Mouse (Mus musculus) CH12.LX (cell line): ENCODE data around the gene Gm21188.
"Not testable (repeated sequence)": the region's sequence is repeated elsewhere in the genome, so short reads cannot be mapped to it uniquely, and the experiment has no call there.

ENCODE experiments used
- CTCF ChIP-seq, 2 experiments: IDR thresholded peaks in 1 of 2; conservative IDR thresholded peaks in 1 of 2; 2 replicates each; pipeline ENCODE4 v1.5.1; 2011 to 2012; ENCODE audit warnings: low read depth in 2 of 2, low read length in 2 of 2, improper control_type of control experiment in 1 of 2, inconsistent platforms in 1 of 2, mild to moderate bottlenecking in 1 of 2, moderate library complexity in 1 of 2
- ETS1 ChIP-seq: conservative IDR thresholded peaks from 2 replicates; pipeline ENCODE4 v1.6.1; 2012; ENCODE audit warnings: low read depth, mild to moderate bottlenecking, inconsistent platforms, low read length, improper control_type of control experiment, moderate library complexity
- GABPA ChIP-seq: IDR thresholded peaks from 2 replicates; pipeline ENCODE4 v1.6.1; 2012; ENCODE audit warnings: low read depth, low read length, improper control_type of control experiment, inconsistent platforms; ENCODE audit not compliant: insufficient replicate concordance
- MAX ChIP-seq: IDR thresholded peaks from 2 replicates; pipeline ENCODE4 v1.6.1; 2011; ENCODE audit warnings: low read length, improper control_type of control experiment
- POLR2A ChIP-seq: IDR thresholded peaks from 2 replicates; pipeline ENCODE4 v1.6.1; 2011; ENCODE audit warnings: low read depth, mild to moderate bottlenecking, improper control_type of control experiment, low read length
- SIN3A ChIP-seq: IDR thresholded peaks from 2 replicates; pipeline ENCODE4 v1.6.1; 2012; ENCODE audit warnings: low read length, improper control_type of control experiment, inconsistent platforms
- TCF12 ChIP-seq: IDR thresholded peaks from 2 replicates; pipeline ENCODE4 v1.6.1; 2014; ENCODE audit warnings: low read depth, mild to moderate bottlenecking, inconsistent platforms, low read length, improper control_type of control experiment
- UBTF ChIP-seq: IDR thresholded peaks from 2 replicates; pipeline ENCODE4 v1.6.1; 2012; ENCODE audit warnings: low read depth, mild to moderate bottlenecking, inconsistent platforms, low read length, improper control_type of control experiment, moderate library complexity
- ZC3H11A ChIP-seq: IDR thresholded peaks from 2 replicates; pipeline ENCODE4 v1.6.1; 2012; ENCODE audit warnings: low read depth, mild to moderate bottlenecking, inconsistent platforms, low read length, improper control_type of control experiment

GRCm38 (mm10) chr13:120079644-120080043 is 27.6 kb upstream of the Gm21188 start:
- not testable (repeated sequence) for TF ChIP-seq UBTF; ZC3H11A; POLR2A; CTCF (conservative IDR thresholded peaks at IDR 0.05 in 1 of 2, IDR thresholded peaks at IDR 0.05 in 1 of 2; ENCODE audit: low read depth in 2 of 2, low read length in 2 of 2); SIN3A; TCF12; ETS1; GABPA; MAX
